Mouse (Mus musculus) CH12.LX (cell line): Measurements from ENCODE around the gene Dapl1. TPM values are rescaled to one million over a fixed set of nuclear protein-coding genes. Genes with fewer than 3 reads are reported as not detected.

Experiments
- DNase-seq: peaks from one replicate; pipeline ENCODE4 v3.0.0-alpha.2; 2013; ENCODE audit errors: extremely low read depth
- H3K27ac ChIP-seq: 2 replicates; pipeline ENCODE4 v1.5.1; 2012; ENCODE audit warnings: low read depth, mild to moderate bottlenecking, control low read depth, moderate library complexity; ENCODE audit not compliant: insufficient read depth
- H3K27me3 ChIP-seq: replicated peaks from 2 replicates; pipeline ENCODE3; 2012; ENCODE audit warnings: inconsistent platforms
- H3K36me3 ChIP-seq, 2 experiments: replicated peaks in 1 of 2; 2 replicates each; pipeline versions ENCODE3 to v1.6.1; 2012; ENCODE audit warnings: inconsistent platforms in 1 of 2, low read length in 1 of 2, mild to moderate bottlenecking in 1 of 2, mixed read lengths in 1 of 2, moderate library complexity in 1 of 2; ENCODE audit not compliant: control insufficient read depth in 1 of 2, insufficient read depth in 1 of 2
- H3K4me1 ChIP-seq, 2 experiments: 2 replicates each; pipeline ENCODE4 v1.6.1; 2012; ENCODE audit warnings: inconsistent platforms in 1 of 2, moderate library complexity in 1 of 2; ENCODE audit not compliant: insufficient read depth in 2 of 2, control insufficient read depth in 1 of 2
- H3K4me2 ChIP-seq: 2 replicates; pipeline ENCODE4 v1.6.1; 2012; ENCODE audit warnings: low read depth, mild to moderate bottlenecking, control low read depth; ENCODE audit not compliant: poor library complexity, insufficient read depth, severe bottlenecking
- H3K4me3 ChIP-seq, 3 experiments: fragments of 150-350 bp in 1 of 3; sonication (generic) in 1 of 3; replicated peaks in 1 of 3; 2 replicates each; pipeline versions ENCODE3 to v1.5.1; 2011 to 2012; ENCODE audit warnings: low read depth in 2 of 3, low read length in 2 of 3, mild to moderate bottlenecking in 2 of 3, moderate library complexity in 2 of 3, control low read depth in 1 of 3, improper control_type of control experiment in 1 of 3, inconsistent platforms in 1 of 3, mixed read lengths in 1 of 3; ENCODE audit not compliant: poor library complexity in 1 of 3
- H3K79me2 ChIP-seq: replicated peaks from 2 replicates; pipeline ENCODE4 v1.6.1; 2012; ENCODE audit warnings: mild to moderate bottlenecking, moderate library complexity; ENCODE audit not compliant: control insufficient read depth, poor library complexity, insufficient read depth, severe bottlenecking; ENCODE audit errors: extremely low read depth
- H3K9ac ChIP-seq: 2 replicates; pipeline ENCODE4 v1.6.1; 2012; ENCODE audit warnings: low read depth, mild to moderate bottlenecking, control low read depth, moderate library complexity; ENCODE audit not compliant: insufficient read depth
- H3K9me3 ChIP-seq: replicated peaks from 2 replicates; pipeline ENCODE3; 2012; ENCODE audit warnings: low read length, inconsistent platforms, mixed read lengths
- BHLHE40 ChIP-seq: IDR thresholded peaks from 2 replicates; pipeline ENCODE4 v1.6.1; 2011; ENCODE audit warnings: mild to moderate bottlenecking, low read depth, low read length, improper control_type of control experiment
- CHD1 ChIP-seq: IDR thresholded peaks from 2 replicates; pipeline ENCODE4 v1.6.1; 2012; ENCODE audit warnings: low read depth, low read length, improper control_type of control experiment, inconsistent platforms
- CHD2 ChIP-seq: IDR thresholded peaks from 2 replicates; pipeline ENCODE4 v1.6.1; 2011; ENCODE audit warnings: low read length, improper control_type of control experiment
- CTCF ChIP-seq, 2 experiments: IDR thresholded peaks in 1 of 2; conservative IDR thresholded peaks in 1 of 2; 2 replicates each; pipeline ENCODE4 v1.5.1; 2011 to 2012; ENCODE audit warnings: low read depth in 2 of 2, low read length in 2 of 2, improper control_type of control experiment in 1 of 2, inconsistent platforms in 1 of 2, mild to moderate bottlenecking in 1 of 2, moderate library complexity in 1 of 2
- ELF1 ChIP-seq: IDR thresholded peaks from 2 replicates; pipeline ENCODE4 v1.6.1; 2014; ENCODE audit warnings: low read depth, mild to moderate bottlenecking, inconsistent platforms, low read length, improper control_type of control experiment
- EP300 ChIP-seq: IDR thresholded peaks from 2 replicates; pipeline ENCODE4 v1.6.1; 2011; ENCODE audit warnings: low read length, improper control_type of control experiment
- ETS1 ChIP-seq: conservative IDR thresholded peaks from 2 replicates; pipeline ENCODE4 v1.6.1; 2012; ENCODE audit warnings: low read depth, mild to moderate bottlenecking, inconsistent platforms, low read length, improper control_type of control experiment, moderate library complexity
- GABPA ChIP-seq: IDR thresholded peaks from 2 replicates; pipeline ENCODE4 v1.6.1; 2012; ENCODE audit warnings: low read depth, low read length, improper control_type of control experiment, inconsistent platforms; ENCODE audit not compliant: insufficient replicate concordance
- HCFC1 ChIP-seq: IDR thresholded peaks from 2 replicates; pipeline ENCODE4 v1.6.1; 2012; ENCODE audit warnings: low read depth, mild to moderate bottlenecking, inconsistent platforms, low read length, improper control_type of control experiment
- IRF4 ChIP-seq: IDR thresholded peaks from 2 replicates; pipeline ENCODE4 v1.6.1; 2014; ENCODE audit warnings: low read depth, mild to moderate bottlenecking, inconsistent platforms, low read length, improper control_type of control experiment
- JUND ChIP-seq: conservative IDR thresholded peaks from 2 replicates; pipeline ENCODE4 v1.6.1; 2011; ENCODE audit warnings: low read depth, low read length, improper control_type of control experiment
- KAT2A ChIP-seq: IDR thresholded peaks from 2 replicates; pipeline ENCODE4 v1.6.1; 2012; ENCODE audit warnings: low read length, improper control_type of control experiment, inconsistent platforms; ENCODE audit not compliant: insufficient replicate concordance
- MAFK ChIP-seq: IDR thresholded peaks from 2 replicates; pipeline ENCODE4 v1.6.1; 2011; ENCODE audit warnings: low read length, improper control_type of control experiment; ENCODE audit not compliant: insufficient replicate concordance
- MAX ChIP-seq: IDR thresholded peaks from 2 replicates; pipeline ENCODE4 v1.6.1; 2011; ENCODE audit warnings: low read length, improper control_type of control experiment
- MAZ ChIP-seq: IDR thresholded peaks from 2 replicates; pipeline ENCODE4 v1.6.1; 2012; ENCODE audit warnings: low read depth, mild to moderate bottlenecking, inconsistent platforms, low read length, improper control_type of control experiment, moderate library complexity
- NRF1 ChIP-seq: IDR thresholded peaks from 2 replicates; pipeline ENCODE4 v1.6.1; 2014; ENCODE audit warnings: low read depth, mild to moderate bottlenecking, inconsistent platforms, low read length, improper control_type of control experiment, moderate library complexity
- PAX5 ChIP-seq: IDR thresholded peaks from 2 replicates; pipeline ENCODE4 v1.6.1; 2012; ENCODE audit warnings: low read length, inconsistent platforms, mixed read lengths
- POLR2A ChIP-seq: IDR thresholded peaks from 2 replicates; pipeline ENCODE4 v1.6.1; 2011; ENCODE audit warnings: low read depth, mild to moderate bottlenecking, improper control_type of control experiment, low read length
- POLR2AphosphoS2 ChIP-seq: IDR thresholded peaks from 2 replicates; pipeline ENCODE4 v1.6.1; 2011; ENCODE audit warnings: low read depth, low read length, improper control_type of control experiment
- SIN3A ChIP-seq: IDR thresholded peaks from 2 replicates; pipeline ENCODE4 v1.6.1; 2012; ENCODE audit warnings: low read length, improper control_type of control experiment, inconsistent platforms
- SMC3 ChIP-seq: IDR thresholded peaks from 2 replicates; pipeline ENCODE4 v1.6.1; 2011; ENCODE audit warnings: low read depth, low read length, improper control_type of control experiment
- TBP ChIP-seq: conservative IDR thresholded peaks from 2 replicates; pipeline ENCODE4 v1.6.1; 2011; ENCODE audit warnings: low read depth, low read length, improper control_type of control experiment
- TCF12 ChIP-seq: IDR thresholded peaks from 2 replicates; pipeline ENCODE4 v1.6.1; 2014; ENCODE audit warnings: low read depth, mild to moderate bottlenecking, inconsistent platforms, low read length, improper control_type of control experiment
- UBTF ChIP-seq: IDR thresholded peaks from 2 replicates; pipeline ENCODE4 v1.6.1; 2012; ENCODE audit warnings: low read depth, mild to moderate bottlenecking, inconsistent platforms, low read length, improper control_type of control experiment, moderate library complexity
- ZC3H11A ChIP-seq: IDR thresholded peaks from 2 replicates; pipeline ENCODE4 v1.6.1; 2012; ENCODE audit warnings: low read depth, mild to moderate bottlenecking, inconsistent platforms, low read length, improper control_type of control experiment
- ZKSCAN1 ChIP-seq: IDR thresholded peaks from 2 replicates; pipeline ENCODE4 v1.6.1; 2012; ENCODE audit warnings: low read depth, inconsistent platforms, low read length, improper control_type of control experiment, borderline replicate concordance
- ZMIZ1 ChIP-seq: IDR thresholded peaks from 2 replicates; pipeline ENCODE4 v1.6.1; 2012; ENCODE audit warnings: low read depth, mild to moderate bottlenecking, inconsistent platforms, low read length, improper control_type of control experiment
- ZNF384 ChIP-seq: IDR thresholded peaks from 2 replicates; pipeline ENCODE4 v1.6.1; 2012; ENCODE audit warnings: low read depth, low read length, improper control_type of control experiment, inconsistent platforms
- dilution Hi-C: fragments of 300-500 bp; cut with MboI; formaldehyde crosslinking; loops from 2 replicates; pipeline ENCODE4 v1.14.3; 2020; ENCODE audit warnings: low sequenced_read_pairs; ENCODE audit not compliant: extremely low pct_unique_long_range_greater_than_20kb, extremely low pct_ligation_motif_present
- in situ Hi-C: fragments of 300-500 bp; cut with MboI; formaldehyde crosslinking; loops from 3 replicates; pipeline ENCODE4 v1.14.3; 2019; ENCODE audit warnings: low sequenced_read_pairs, low pct_ligation_motif_present, low pct_unique_long_range_greater_than_20kb, mixed read lengths
- polyA plus RNA-seq: library from polyadenylated mRNA; unstranded; fragments of >175 nt; gene quantifications from 2 replicates; pipeline ENCODE4 v1.2.1, GENCODE M21; 2012; ENCODE audit warnings: low read depth; ENCODE audit not compliant: insufficient read length
- total RNA-seq, 2 experiments: library from RNA; depleted of rRNA; stranded (reverse); fragments of 300-350 nt in 1 of 2; fragments of >200 nt in 1 of 2; gene quantifications; 2 replicates each; pipeline ENCODE4 v1.2.3; 2012 to 2014

Dapl1 gene
- total and polyA plus RNA-seq, 3 experiments, result not detected

DNA sequence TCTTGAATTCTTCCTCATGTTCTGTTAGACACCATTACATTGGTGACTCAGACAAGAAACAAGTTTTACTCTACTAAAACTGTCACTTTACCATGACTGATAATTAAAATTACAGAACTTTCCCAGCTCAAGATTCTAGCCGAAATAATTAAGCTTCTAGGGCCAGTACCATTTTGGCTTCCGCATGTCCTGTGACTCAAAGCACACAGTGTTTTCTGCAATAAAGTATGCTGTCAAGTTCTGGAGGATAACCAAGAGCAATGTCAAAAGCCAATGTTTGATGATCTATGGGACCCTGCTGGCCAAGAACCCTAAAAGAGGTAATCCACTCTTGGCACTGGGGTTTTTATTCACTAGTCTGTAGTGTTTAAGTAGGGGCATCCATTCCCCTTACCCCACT, 15.3 kb downstream of the Dapl1 start:
- dilution Hi-C loops, result no loop called here

DNA sequence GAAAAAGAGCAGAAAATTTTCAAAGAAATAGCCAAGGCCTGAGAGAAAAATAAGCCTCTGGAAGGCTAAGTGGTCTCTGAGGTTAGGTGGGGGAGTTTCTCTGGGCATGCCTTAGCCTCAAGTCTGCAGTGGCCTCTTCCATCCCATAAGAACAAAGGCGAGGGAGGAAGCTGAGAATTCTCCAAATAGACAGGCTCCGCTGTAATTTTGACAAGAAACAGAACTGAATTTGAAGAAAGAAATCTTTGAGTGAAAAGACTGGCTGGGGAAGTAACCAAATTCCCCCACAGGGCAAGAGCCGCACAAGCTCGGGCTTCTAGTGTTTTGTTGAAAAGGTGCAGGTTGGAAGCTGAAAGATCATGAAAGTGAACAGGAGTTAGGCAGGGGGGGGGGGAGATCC, 24.6 kb downstream of the Dapl1 start:
- Histone ChIP-seq H3K36me3 (no peaks in the 10 kb centered on the region), H3K4me3 (no peak overlapping the region), H3K9me3 (no peaks in the 10 kb centered on the region), H3K9ac (no peak overlapping the region), H3K4me1 (no peaks in the 10 kb centered on the region), H3K27ac (no peak overlapping the region), H3K4me2 (no peak overlapping the region), H3K79me2 (no peaks in the 10 kb centered on the region), H3K27me3 (no peaks in the 10 kb centered on the region)
- TF ChIP-seq HCFC1 (no peak), CTCF (conservative IDR thresholded peaks at IDR 0.05 in 1 of 2, IDR thresholded peaks at IDR 0.05 in 1 of 2; ENCODE audit: low read depth in 2 of 2, low read length in 2 of 2) (no peak), TBP (no peak), ETS1 (no peak), ZKSCAN1 (no peak), ZC3H11A (no peak), EP300 (no peak), KAT2A (no peak), ZNF384 (no peak), CHD2 (no peak), JUND (no peak), SMC3 (no peak), TCF12 (no peak), POLR2A (no peak), NRF1 (no peak), CHD1 (no peak), BHLHE40 (no peak), POLR2AphosphoS2 (no peak)
- dilution Hi-C loops, result no loop called here
- DNase-seq, result no peak
- in situ Hi-C loops, result no loop called here

More for the DNA sequence above, 15.3 kb downstream of the Dapl1 start:
- TF ChIP-seq ETS1, result no peak
- no peak for TF ChIP-seq IRF4
- no peak for TF ChIP-seq PAX5
- no peak for TF ChIP-seq POLR2AphosphoS2
- TF ChIP-seq SIN3A, result no peak
- TF ChIP-seq ELF1, result no peak
- TF ChIP-seq NRF1, result no peak
- TF ChIP-seq MAZ, result no peak
- no peak for TF ChIP-seq SMC3
- TF ChIP-seq MAFK, result no peak
- no peak for TF ChIP-seq GABPA
- TF ChIP-seq UBTF, result no peak
- no peak for TF ChIP-seq KAT2A
- TF ChIP-seq ZC3H11A, result no peak
- TF ChIP-seq ZMIZ1, result no peak
- no peak for TF ChIP-seq MAX
- TF ChIP-seq, all 38 proteins: peak for 0
- Histone ChIP-seq H3K27ac (no peak overlapping the region), H3K36me3 (no peaks in the 10 kb centered on the region), H3K9ac (no peak overlapping the region), H3K27me3 (no peaks in the 10 kb centered on the region), H3K79me2 (no peaks in the 10 kb centered on the region), H3K4me2 (no peak overlapping the region), H3K9me3 (no peaks in the 10 kb centered on the region), H3K4me1 (no peaks in the 10 kb centered on the region), H3K4me3 (no peak overlapping the region)
- DNase-seq, result no peak
- in situ Hi-C loops, result no loop called here
